Mouse (Mus musculus): ENCODE measurements around the gene Anapc11. TPM values are rescaled to one million over a fixed set of nuclear protein-coding genes. Genes with fewer than 3 reads are reported as not detected.
A peak's percentile ranks its signal among the peaks of the same experiment; 100 is the strongest.

The Anapc11 gene
- polyA plus RNA-seq, 1 experiment from 2014 or later = 158 TPM

- DNase-seq (ENCODE audit: low spot score) = no peak
Observed at GRCm38 (mm10) chr11:120603545-120603944, 5.3 kb downstream of the Anapc11 start.

- no peak for DNase-seq (ENCODE audit: low spot score)
Observed at GRCm38 (mm10) chr11:120605667-120606066, 7.4 kb downstream of the Anapc11 start.

- DNase-seq (ENCODE audit: low spot score) = no peak
Observed at GRCm38 (mm10) chr11:120606764-120607163, 8.5 kb downstream of the Anapc11 start.

- DNase-seq (ENCODE audit: low spot score) = no peak
Observed at GRCm38 (mm10) chr11:120608241-120609034, 10.2 kb downstream of the Anapc11 start, which contains the start of gene Npb. Npb (plus strand) TSS chr11:120608477.

- DNase-seq (ENCODE audit: low spot score) = no peak
Observed at GRCm38 (mm10) chr11:120609250-120609649, 11.0 kb downstream of the Anapc11 start.

GRCm38 (mm10) chr11:120610477-120611046 lies 12.3 kb downstream of the Anapc11 start:
- DNase-seq (ENCODE audit: low spot score) = no peak

GRCm38 (mm10) chr11:120612763-120613162 lies 14.5 kb downstream of the Anapc11 start:
- peak; percentile 75 for DNase-seq (ENCODE audit: low spot score)

- no peak for DNase-seq (ENCODE audit: low spot score)
Observed at GRCm38 (mm10) chr11:120613481-120613972, 15.3 kb downstream of the Anapc11 start.

GRCm38 (mm10) chr11:120613976-120614375 lies 15.8 kb downstream of the Anapc11 start:
- DNase-seq (ENCODE audit: low spot score) = no peak

GRCm38 (mm10) chr11:120615167-120615566 lies 16.9 kb downstream of the Anapc11 start:
- no peak for DNase-seq (ENCODE audit: low spot score)

- DNase-seq (ENCODE audit: low spot score) = no peak
Observed at GRCm38 (mm10) chr11:120615606-120616203, 17.5 kb downstream of the Anapc11 start.

- no peak for DNase-seq (ENCODE audit: low spot score)
Observed at GRCm38 (mm10) chr11:120616617-120617294, 18.5 kb downstream of the Anapc11 start.

GRCm38 (mm10) chr11:120617519-120618112 lies 19.4 kb downstream of the Anapc11 start, which contains the start of gene Pcyt2:
Pcyt2 (minus strand) TSS chr11:120617936.
- peak; percentile 94 for DNase-seq (ENCODE audit: low spot score)

GRCm38 (mm10) chr11:120618619-120619535 lies 20.7 kb downstream of the Anapc11 start:
- no peak for DNase-seq (ENCODE audit: low spot score)

GRCm38 (mm10) chr11:120620195-120620594 lies 22.0 kb downstream of the Anapc11 start:
- DNase-seq (ENCODE audit: low spot score) = no peak

GRCm38 (mm10) chr11:120622805-120623204 lies 24.6 kb downstream of the Anapc11 start:
- DNase-seq (ENCODE audit: low spot score) = no peak

- peak; percentile 77 for DNase-seq (ENCODE audit: low spot score)
Observed at GRCm38 (mm10) chr11:120623961-120624679, 25.9 kb downstream of the Anapc11 start.

- peak; percentile 88 for DNase-seq (ENCODE audit: low spot score)
Observed at GRCm38 (mm10) chr11:120624680-120625111, 26.5 kb downstream of the Anapc11 start.

GRCm38 (mm10) chr11:120625152-120625775 lies 27.0 kb downstream of the Anapc11 start, which contains the start of gene Sirt7:
Sirt7 (minus strand) TSS chr11:120625240.
- no peak for DNase-seq (ENCODE audit: low spot score)
